Mouse (Mus musculus) liver, embryonic 16.5 days (tissue): Measurements from ENCODE around the gene Mfsd2a. TPM values are rescaled to one million over a fixed set of nuclear protein-coding genes. Genes with fewer than 3 reads are reported as not detected.

Experiments used
- ATAC-seq: fragments of 200-750 bp; cut with Nextera tagmentation; 2 replicates; pipeline ENCODE4 v1.8.0; 2017; ENCODE audit warnings: low read depth, mild to moderate bottlenecking, moderate number of reproducible peaks, moderate library complexity
- H3K27ac ChIP-seq: fragments of 300-500 bp; sonication (generic); 2 replicates; pipeline ENCODE4 v1.5.1; 2014; ENCODE audit warnings: mild to moderate bottlenecking, low read length
- H3K27me3 ChIP-seq: fragments of 300-500 bp; sonication (generic); 2 replicates; pipeline ENCODE4 v1.6.1; 2014; ENCODE audit warnings: low read depth, low read length, mixed read lengths; ENCODE audit not compliant: control insufficient read depth, insufficient read depth
- H3K36me3 ChIP-seq: fragments of 300-500 bp; sonication (generic); 2 replicates; pipeline ENCODE4 v1.6.1; 2014; ENCODE audit warnings: mild to moderate bottlenecking; ENCODE audit not compliant: control insufficient read depth, insufficient read depth
- H3K4me1 ChIP-seq: fragments of 300-500 bp; sonication (generic); 2 replicates; pipeline ENCODE4 v1.6.1; 2014; ENCODE audit warnings: low read depth, low read length, mixed read lengths; ENCODE audit not compliant: control insufficient read depth
- H3K4me2 ChIP-seq: fragments of 300-500 bp; sonication (generic); 2 replicates; pipeline ENCODE4 v1.6.1; 2014; ENCODE audit warnings: low read depth, low read length, mixed read lengths
- H3K4me3 ChIP-seq: fragments of 300-500 bp; sonication (generic); 2 replicates; pipeline ENCODE4 v1.5.1; 2014; ENCODE audit warnings: low read depth, mild to moderate bottlenecking, low read length
- H3K9ac ChIP-seq: fragments of 300-500 bp; sonication (generic); 2 replicates; pipeline ENCODE4 v1.6.1; 2014; ENCODE audit warnings: low read depth, low read length
- H3K9me3 ChIP-seq: fragments of 300-500 bp; sonication (generic); replicated peaks from 2 replicates; pipeline ENCODE4 v1.6.1; 2016; ENCODE audit warnings: low read length; ENCODE audit not compliant: control insufficient read depth
- WGBS: fragments of 180-500 bp; shearing (Covaris S2); extraction: QIAGEN DNeasy Blood & Tissue Kit; methylation state at CpG from one replicate; pipeline ENCODE4 v1.1.7; 2014; ENCODE audit not compliant: insufficient replicate concordance; 5-methylcytosine and 5-hydroxymethylcytosine counted together
- polyA plus RNA-seq: library from polyadenylated mRNA; unstranded; fragments of >200 nt; fragmentation: Nextera tagmentation; extraction: Ambion mirVana; gene quantifications from 2 replicates; pipeline ENCODE4 v1.2.1, GENCODE M21; 2015

Gene Mfsd2a
- polyA plus RNA-seq: 0.08 TPM in 1 of 2 replicates, not detected in the other

GRCm38 (mm10) chr4:122961100-122961567 lies at the start of gene Mfsd2a:
Gene Mfsd2a (minus strand): TSS chr4:122961188.
- Histone ChIP-seq H3K27me3 (peaks cover 53% of the 10 kb centered on the region), H3K9ac (no peak within 1 kb of the TSS)

GRCm38 (mm10) chr4:123005054-123005966 lies 44.3 kb upstream of the Mfsd2a start:
- Histone ChIP-seq H3K27ac (peak overlapping the region; percentile 22; the same call in 1 of the 2 replicates), H3K27me3 (peaks cover under 1% of the 10 kb centered on the region), H3K36me3 (no peaks in the 10 kb centered on the region), H3K4me3 (no peak overlapping the region), H3K4me1 (peaks cover 5% of the 10 kb centered on the region; the same call in 1 of the 2 replicates), H3K4me2 (no peak overlapping the region), H3K9ac (no peak overlapping the region), H3K9me3 (no peaks in the 10 kb centered on the region)
- 36% methylated on average over 15 of the region's 15 CpGs for WGBS
- ATAC-seq: peak; percentile 62

More at GRCm38 (mm10) chr4:122961100-122961567, at the start of gene Mfsd2a:
- Histone ChIP-seq H3K4me3 (peak within 1 kb of the TSS; percentile 49), H3K4me1 (peaks cover 2% of the 10 kb centered on the region), H3K4me2 (peak within 1 kb of the TSS; percentile 66), H3K27ac (no peak within 1 kb of the TSS), H3K9me3 (no peaks in the 10 kb centered on the region), H3K36me3 (no peaks in the 10 kb centered on the region)
- peak; percentile 21; the same call in 1 of the 2 replicates for ATAC-seq
- WGBS: under 1% methylated on average over 27 of the region's 27 CpGs

- Histone ChIP-seq H3K4me2 (no peak overlapping the region), H3K27me3 (peaks cover 40% of the 10 kb centered on the region), H3K9ac (no peak overlapping the region), H3K36me3 (no peaks in the 10 kb centered on the region), H3K9me3 (no peaks in the 10 kb centered on the region), H3K27ac (no peak overlapping the region), H3K4me1 (peaks cover 9% of the 10 kb centered on the region), H3K4me3 (no peak overlapping the region)
- 65% methylated on average over 17 of the region's 17 CpGs for WGBS
- no peak for ATAC-seq
These were observed 39.8 kb upstream of the Mfsd2a start for GRCm38 (mm10) chr4:123000617-123001342.

- WGBS: 71% methylated on average over 14 of the region's 14 CpGs
- Histone ChIP-seq H3K9me3 (no peaks in the 10 kb centered on the region), H3K36me3 (no peaks in the 10 kb centered on the region), H3K9ac (no peak overlapping the region), H3K4me2 (no peak overlapping the region), H3K4me3 (no peak overlapping the region), H3K27me3 (peaks cover 46% of the 10 kb centered on the region), H3K27ac (no peak overlapping the region), H3K4me1 (peaks cover 7% of the 10 kb centered on the region)
- no peak for ATAC-seq
These were observed 39.1 kb upstream of the Mfsd2a start for GRCm38 (mm10) chr4:123000130-123000529.

GRCm38 (mm10) chr4:122999263-122999691 lies 38.3 kb upstream of the Mfsd2a start:
- Histone ChIP-seq H3K27ac (no peak overlapping the region), H3K9ac (no peak overlapping the region), H3K4me3 (no peak overlapping the region), H3K4me1 (peaks cover 4% of the 10 kb centered on the region), H3K27me3 (peaks cover 51% of the 10 kb centered on the region), H3K9me3 (no peaks in the 10 kb centered on the region), H3K4me2 (no peak overlapping the region), H3K36me3 (no peaks in the 10 kb centered on the region)
- 14% methylated on average over 4 of the region's 4 CpGs for WGBS
- no peak for ATAC-seq

GRCm38 (mm10) chr4:122998537-122999262 lies 37.7 kb upstream of the Mfsd2a start:
- WGBS: 26% methylated on average over 12 of the region's 12 CpGs
- peak overlapping the region; percentile 21; the same call in 1 of the 2 replicates for H3K4me2 ChIP-seq
- peaks cover 4% of the 10 kb centered on the region for H3K4me1 ChIP-seq
- 0 out of 2 replicates have a peak overlapping the region, but pooled peaks have one; percentile 23 for H3K27ac ChIP-seq
- no peak overlapping the region for H3K4me3 ChIP-seq
- peak; percentile 75 for ATAC-seq
- H3K36me3 ChIP-seq: no peaks in the 10 kb centered on the region
- H3K9ac ChIP-seq: no peak overlapping the region
- peaks cover 51% of the 10 kb centered on the region for H3K27me3 ChIP-seq
- no peaks in the 10 kb centered on the region for H3K9me3 ChIP-seq

GRCm38 (mm10) chr4:122996618-122997381 lies 35.8 kb upstream of the Mfsd2a start:
- under 1% methylated on average over 46 of the region's 47 CpGs for WGBS
- H3K27ac ChIP-seq: no peak overlapping the region

GRCm38 (mm10) chr4:122996221-122996617 lies 35.2 kb upstream of the Mfsd2a start:
- H3K27me3 ChIP-seq: peaks cover 51% of the 10 kb centered on the region
- H3K9ac ChIP-seq: peak overlapping the region; percentile 49
- H3K4me1 ChIP-seq: peaks cover 4% of the 10 kb centered on the region
- no peak overlapping the region for H3K27ac ChIP-seq
- no peaks in the 10 kb centered on the region for H3K36me3 ChIP-seq
- peak overlapping the region; percentile 63 for H3K4me3 ChIP-seq
- WGBS: 0% methylated on average over 31 of the region's 32 CpGs
- no peaks in the 10 kb centered on the region for H3K9me3 ChIP-seq
- H3K4me2 ChIP-seq: peak overlapping the region; percentile 73
- ATAC-seq: no peak; the same call in 1 of the 2 replicates

More at GRCm38 (mm10) chr4:122996618-122997381, 35.8 kb upstream of the Mfsd2a start:
- H3K9ac ChIP-seq: peak overlapping the region; percentile 49
- H3K9me3 ChIP-seq: no peaks in the 10 kb centered on the region
- H3K27me3 ChIP-seq: peaks cover 51% of the 10 kb centered on the region
- ATAC-seq: no peak; the same call in 1 of the 2 replicates
- H3K4me2 ChIP-seq: peak overlapping the region; percentile 73
- H3K4me3 ChIP-seq: peak overlapping the region; percentile 63
- H3K4me1 ChIP-seq: peaks cover 4% of the 10 kb centered on the region
- no peaks in the 10 kb centered on the region for H3K36me3 ChIP-seq
